30 mouse cellular contexts compared by ENCODE assay signal in genomic region chr11:100924386-100924919, GRCm38 (mm10). TPM values are rescaled to one million over a fixed set of nuclear protein-coding genes. Genes with fewer than 3 reads are reported as not detected.
DNase-seq lines count a peak whose midpoint lies in the region; ATAC-seq and TF ChIP-seq lines count a peak whose summit lies in the region.
"Had no signal": no experiment of that assay in that cellular context is flagged by ENCODE, and none has a peak within 500 bp of the region (broad histone marks: within the 10 kb centered on the region; RNA-seq: fewer than 3 reads in every experiment).

No protein-coding gene starts in this region.

- no peaks in the 10 kb centered on the region for H3K79me2 ChIP-seq in MEL (ENCODE audit: control insufficient read depth, insufficient read depth, low read length, poor library complexity)

- H3K27ac ChIP-seq in gastrocnemius, adult 2 months = peak overlapping the region; percentile 67
- no peak overlapping the region for H3K27ac ChIP-seq in MEL (ENCODE audit: control insufficient read depth, low read depth, low read length)
- H3K27ac ChIP-seq in intestine, postnatal 0 days (ENCODE audit: low read depth, low read length) = peak overlapping the region; percentile 35; the same call in 1 of the 2 replicates
- peak overlapping the region; percentile 93 for H3K27ac ChIP-seq in small intestine, adult 2 months (ENCODE audit: insufficient read depth, low read depth, low read length)
- H3K27ac ChIP-seq: forebrain, embryonic 12.5 days; hindbrain, embryonic 10.5 days; hindbrain, embryonic 15.5 days; kidney, postnatal 0 days; limb, embryonic 10.5 days; limb, embryonic 15.5 days; midbrain, embryonic 10.5 days; neural tube, embryonic 13.5 days; stomach, embryonic 15.5 days had no signal

- H3K4me2 ChIP-seq in intestine, postnatal 0 days (replicated peaks; ENCODE audit: low read depth) = no peak overlapping the region
- H3K4me2 ChIP-seq: forebrain, embryonic 12.5 days; hindbrain, embryonic 15.5 days; limb, embryonic 15.5 days; lung, embryonic 14.5 days; neural tube, embryonic 13.5 days; stomach, embryonic 15.5 days had no signal

- no peak for TF ChIP-seq RAD21 in MEL (IDR thresholded peaks at IDR 0.05; ENCODE audit: low read depth, low read length)

- peak; percentile 39 for DNase-seq in gastrocnemius, adult 2 months
- DNase-seq in gastrocnemius, postnatal 36 days = no peak
- peak; percentile 43 for DNase-seq in MEL (ENCODE audit: low read depth, low spot score)
- DNase-seq in left cerebral cortex, postnatal 25 days (ENCODE audit: low spot score in 2 of 2) = no peak
- DNase-seq in ovary, postnatal 14 days (ENCODE audit: low spot score) = no peak
- DNase-seq: adrenal gland, postnatal 25 days; cerebellum, adult 18-20 months; cerebellum, postnatal 14 days; heart, postnatal 14 days; kidney, adult 8-10 months; kidney, postnatal 4 days; lung, embryonic 14.5 days; lung, postnatal 14 days; thymus, adult 18-20 months; thymus, postnatal 4 days had no signal

- H3K4me3 ChIP-seq in gastrocnemius, adult 2 months = no peak overlapping the region
- no peak overlapping the region for H3K4me3 ChIP-seq in MEL (ENCODE audit: control insufficient read depth in 1 of 2, insufficient read depth in 1 of 2, low read depth in 2 of 2, low read length in 2 of 2)
- no peak overlapping the region for H3K4me3 ChIP-seq in intestine, postnatal 0 days (ENCODE audit: low read depth, low read length)
- no peak overlapping the region for H3K4me3 ChIP-seq in small intestine, adult 2 months (ENCODE audit: low read depth, low read length)
- H3K4me3 ChIP-seq: erythroblast, embryonic 14.5 days; forebrain, embryonic 12.5 days; hindbrain, embryonic 10.5 days; hindbrain, embryonic 15.5 days; limb, embryonic 10.5 days; limb, embryonic 15.5 days; midbrain, embryonic 10.5 days; myocyte; neural tube, embryonic 13.5 days; stomach, embryonic 15.5 days had no signal

- no peak overlapping the region for H3K9ac ChIP-seq in MEL (ENCODE audit: control insufficient read depth, low read depth, low read length, poor library complexity, severe bottlenecking)
- no peak overlapping the region for H3K9ac ChIP-seq in intestine, postnatal 0 days (ENCODE audit: low read depth, low read length)
- H3K9ac ChIP-seq: forebrain, embryonic 12.5 days; hindbrain, embryonic 15.5 days; limb, embryonic 15.5 days; lung, embryonic 14.5 days; neural tube, embryonic 13.5 days; stomach, embryonic 15.5 days had no signal

- no peak for TF ChIP-seq POLR2A in MEL (IDR thresholded peaks at IDR 0.05; ENCODE audit: control insufficient read depth in 1 of 2, insufficient read depth in 1 of 2, low read depth in 1 of 2, low read length in 2 of 2, poor library complexity in 1 of 2)
- TF ChIP-seq POLR2A in small intestine, adult 2 months (IDR thresholded peaks at IDR 0.05; ENCODE audit: low read depth, low read length) = no peak

- TF ChIP-seq EP300 in MEL (IDR thresholded peaks at IDR 0.05; ENCODE audit: low read depth in 1 of 2, low read length in 2 of 2) = peak; percentile 48 to 62; a peak in 3 of 4 replicates

- no peak for TF ChIP-seq CTCF in gastrocnemius, adult 2 months (IDR thresholded peaks at IDR 0.05)
- no peak for TF ChIP-seq CTCF in MEL (IDR thresholded peaks at IDR 0.05 in 2 of 3, conservative IDR thresholded peaks at IDR 0.05 in 1 of 3; ENCODE audit: control insufficient read depth in 1 of 3, insufficient read depth in 1 of 3, low read depth in 2 of 3, low read length in 3 of 3, poor library complexity in 1 of 3, severe bottlenecking in 1 of 3)
- TF ChIP-seq CTCF in intestine, postnatal 0 days (IDR thresholded peaks at IDR 0.05; ENCODE audit: low read depth) = no peak
- TF ChIP-seq CTCF in small intestine, adult 2 months (IDR thresholded peaks at IDR 0.05; ENCODE audit: extremely low read depth, insufficient read length, insufficient replicate concordance, low read depth, low read length) = no peak

- WGBS in intestine, postnatal 0 days = 94% methylated on average over 1 of the region's 1 CpGs
- WGBS in small intestine, adult 2 months = 88% methylated on average over 1 of the region's 1 CpGs

- H3K36me3 ChIP-seq in MEL (ENCODE audit: control insufficient read depth in 1 of 2, insufficient read depth in 2 of 2, low read length in 2 of 2) = peaks cover 0 to 18% of the 10 kb centered on the region in 2 experiments; a peak in 2 of 4 replicates
- H3K36me3 ChIP-seq in intestine, postnatal 0 days (ENCODE audit: control insufficient read depth, insufficient read depth) = 0 out of 2 replicates have a peak, but pooled peaks cover under 1% of the 10 kb centered on the region
- 0 out of 2 replicates have a peak, but pooled peaks cover 2% of the 10 kb centered on the region for H3K36me3 ChIP-seq in small intestine, adult 2 months (ENCODE audit: control insufficient read depth, insufficient read depth, low read length)
- H3K36me3 ChIP-seq: forebrain, embryonic 12.5 days; hindbrain, embryonic 10.5 days; hindbrain, embryonic 15.5 days; limb, embryonic 10.5 days; midbrain, embryonic 10.5 days; neural tube, embryonic 13.5 days; stomach, embryonic 15.5 days had no signal

- H3K27me3 ChIP-seq in MEL (ENCODE audit: control insufficient read depth in 1 of 2, insufficient read depth in 2 of 2, low read length in 2 of 2) = no peaks in the 10 kb centered on the region
- no peaks in the 10 kb centered on the region for H3K27me3 ChIP-seq in intestine, postnatal 0 days (replicated peaks; ENCODE audit: control insufficient read depth, insufficient read depth, low read length)
- H3K27me3 ChIP-seq in small intestine, adult 2 months (ENCODE audit: control insufficient read depth, insufficient read depth, low read length) = no peaks in the 10 kb centered on the region
- H3K27me3 ChIP-seq: forebrain, embryonic 12.5 days; hindbrain, embryonic 15.5 days; limb, embryonic 15.5 days; neural tube, embryonic 13.5 days; stomach, embryonic 15.5 days had no signal

- H3K4me1 ChIP-seq in MEL (ENCODE audit: control insufficient read depth in 1 of 2, insufficient read depth in 2 of 2, low read length in 2 of 2) = peaks cover 6 to 7% of the 10 kb centered on the region in 2 experiments
- no peaks in the 10 kb centered on the region for H3K4me1 ChIP-seq in intestine, postnatal 0 days (replicated peaks; ENCODE audit: control insufficient read depth, insufficient read depth, low read length)
- H3K4me1 ChIP-seq in small intestine, adult 2 months (ENCODE audit: control insufficient read depth, insufficient read depth, insufficient read length, low read length) = peaks cover 13% of the 10 kb centered on the region; the same call in 1 of the 2 replicates
- H3K4me1 ChIP-seq: forebrain, embryonic 12.5 days; hindbrain, embryonic 10.5 days; hindbrain, embryonic 15.5 days; limb, embryonic 10.5 days; midbrain, embryonic 10.5 days; neural tube, embryonic 13.5 days; stomach, embryonic 15.5 days had no signal

- H3K9me3 ChIP-seq in MEL (replicated peaks; ENCODE audit: insufficient read depth, low read length) = no peaks in the 10 kb centered on the region
- H3K9me3 ChIP-seq in intestine, postnatal 0 days (ENCODE audit: control insufficient read depth) = no peaks in the 10 kb centered on the region
- H3K9me3 ChIP-seq: forebrain, embryonic 12.5 days; G1E; hindbrain, embryonic 10.5 days; hindbrain, embryonic 15.5 days; limb, embryonic 10.5 days; limb, embryonic 15.5 days; midbrain, embryonic 10.5 days; neural tube, embryonic 13.5 days; stomach, embryonic 15.5 days had no signal

- peak; percentile 70 for ATAC-seq in intestine, postnatal 0 days
- ATAC-seq: inflammation-experienced regulatory T-cells, adult 6 months had no signal

- intact Hi-C loops in gastrocnemius, adult 2 months (cut with DNase I) = no loop called here
- intact Hi-C loops in gastrocnemius, postnatal 36 days (cut with DNase I) = no loop called here
- intact Hi-C loops in left cerebral cortex, postnatal 25 days (cut with DNase I) = no loop called here

TF ChIP-seq in MEL, 35 proteins besides CTCF, POLR2A, EP300 and RAD21:
- TF ChIP-seq GATA1 (IDR thresholded peaks at IDR 0.05; ENCODE audit: low read depth, low read length) (peak; percentile 59; the same call in 1 of the 2 replicates), TCF12 (IDR thresholded peaks at IDR 0.05; ENCODE audit: low read depth, low read length) (peak; percentile 48; the same call in 1 of the 2 replicates), KAT2A (conservative IDR thresholded peaks at IDR 0.05; ENCODE audit: low read depth, low read length) (no peak), ETS1 (IDR thresholded peaks at IDR 0.05; ENCODE audit: low read depth, low read length) (0 out of 2 replicates have a peak, but pooled peaks have one; percentile 9)

RNA-seq across cellular contexts. Expression of gene Stat3, which starts 14.9 kb away (rescaled TPM):
- 10 to 100 TPM; 40.6 to 44.2 TPM for total RNA-seq in gastrocnemius, adult 2 months (2021)
- 10 to 100 TPM; 38.8 to 42.9 TPM for total RNA-seq in gastrocnemius, postnatal 36 days (2021)
- total RNA-seq in MEL (2012; rRNA removed) = 25.7 and 31.1 TPM in 2 replicates
- polyA plus RNA-seq in MEL (2012; ENCODE audit: insufficient read depth in 1 of 2, insufficient read length in 2 of 2, low read depth in 1 of 2, low replicate concordance in 2 of 2, missing spikeins in 1 of 2) = 100 to 1,000 TPM in 1 of 2 experiments, 10 to 100 TPM in 1; 64.7 to 249 TPM
- 61.2 and 68.6 TPM in 2 replicates for polyA plus RNA-seq in intestine, postnatal 0 days (2015; fragmentation: Nextera tagmentation; extraction: Ambion mirVana)
- 55.2 and 106 TPM in 2 replicates for polyA plus RNA-seq in small intestine, adult 2 months (2012; rRNA removed)
- 10 to 100 TPM; 44.1 to 45.0 TPM for total RNA-seq in left cerebral cortex, postnatal 25 days (2021)

RNA-seq across cellular contexts. Expression of gene Cavin1, which starts 46.2 kb away (rescaled TPM):
- total RNA-seq in gastrocnemius, adult 2 months (2021) = 100 to 1,000 TPM; 133 to 149 TPM
- 100 to 1,000 TPM; 148 to 153 TPM for total RNA-seq in gastrocnemius, postnatal 36 days (2021)
- 2.9 and 3.4 TPM in 2 replicates for total RNA-seq in MEL (2012; rRNA removed)
- polyA plus RNA-seq in MEL (2012; ENCODE audit: insufficient read depth in 1 of 2, insufficient read length in 2 of 2, low read depth in 1 of 2, low replicate concordance in 2 of 2, missing spikeins in 1 of 2) = 1 to 10 TPM in 1 of 2 experiments, not detected in 1; 9.0 TPM
- polyA plus RNA-seq in intestine, postnatal 0 days (2015; fragmentation: Nextera tagmentation; extraction: Ambion mirVana) = 191 and 207 TPM in 2 replicates
- 27.4 and 42.8 TPM in 2 replicates for polyA plus RNA-seq in small intestine, adult 2 months (2012; rRNA removed)
- 10 to 100 TPM; 16.6 to 18.0 TPM for total RNA-seq in left cerebral cortex, postnatal 25 days (2021)

Comparison
In these comparisons a context has a peak if more than half of its experiments do, and no peak if none do; other contexts are left out.
1. DNase-seq: peak in gastrocnemius, adult 2 months (single experiment) and MEL (single experiment); none in gastrocnemius, postnatal 36 days (0 of 2), left cerebral cortex, postnatal 25 days (0 of 2) and ovary, postnatal 14 days (single experiment).
2. RNA of gene Cavin1, which starts 46.2 kb away (total RNA-seq): 148 to 153 TPM in gastrocnemius, postnatal 36 days and 133 to 149 TPM in gastrocnemius, adult 2 months; 16.6 to 18.0 TPM in left cerebral cortex, postnatal 25 days and 2.9 to 3.4 TPM in MEL; every median in the first group is over 4 times any median in the second.